Mouse (Mus musculus): Measurements from ENCODE around the gene Ring1. TPM values are rescaled to one million over a fixed set of nuclear protein-coding genes. Genes with fewer than 3 reads are reported as not detected.

Ring1 gene
- 3.7 TPM in 2 replicates for polyA plus RNA-seq (2021; fragmentation: Nextera tagmentation)
- long read RNA-seq, experiment 1, transcript Ring1-201 (7 exons, 2,034 nt), result major isoform, 5 of 5 reads
- long read RNA-seq, experiment 1, partial matches to known transcripts, result 0 of 5 reads
- long read RNA-seq, experiment 1, other reads (novel, unspliced or antisense), result 0 of 5 reads
- long read RNA-seq, experiment 2, transcript Ring1-201 (7 exons, 2,034 nt), result major isoform, 37 of 43 reads
- long read RNA-seq, experiment 2, partial matches to known transcripts, result 0 of 43 reads
- long read RNA-seq, experiment 2, other reads (novel, unspliced or antisense), result 6 of 43 reads

DNA sequence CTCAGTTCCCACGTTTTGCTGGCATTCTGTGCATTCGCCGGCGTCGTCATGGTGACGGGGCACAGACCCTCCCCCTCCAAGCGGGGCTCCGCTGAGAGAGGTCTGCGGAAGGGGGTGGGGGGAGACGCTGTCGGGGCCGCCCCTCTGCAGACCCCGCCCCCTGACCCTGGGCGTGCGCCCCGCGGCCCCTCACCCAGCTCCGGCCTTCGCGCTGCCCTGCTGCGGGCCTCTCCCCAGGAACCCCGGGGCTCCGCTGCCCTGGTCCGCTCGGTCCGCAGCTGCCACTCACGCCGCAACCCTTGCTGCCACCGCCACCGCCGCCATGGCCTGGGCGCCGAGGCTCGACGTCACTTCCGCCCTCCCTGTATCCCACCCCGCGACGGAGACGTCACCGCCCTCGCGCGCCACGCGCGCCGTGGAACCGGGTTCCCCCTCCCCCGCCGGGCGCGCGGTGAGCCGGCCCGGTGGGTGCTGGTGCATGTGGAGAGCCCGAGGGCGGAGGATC, at the start of gene Ring1:
Ring1 (minus strand) TSS at position 364 of the 505 bp plus-strand sequence.

DNA sequence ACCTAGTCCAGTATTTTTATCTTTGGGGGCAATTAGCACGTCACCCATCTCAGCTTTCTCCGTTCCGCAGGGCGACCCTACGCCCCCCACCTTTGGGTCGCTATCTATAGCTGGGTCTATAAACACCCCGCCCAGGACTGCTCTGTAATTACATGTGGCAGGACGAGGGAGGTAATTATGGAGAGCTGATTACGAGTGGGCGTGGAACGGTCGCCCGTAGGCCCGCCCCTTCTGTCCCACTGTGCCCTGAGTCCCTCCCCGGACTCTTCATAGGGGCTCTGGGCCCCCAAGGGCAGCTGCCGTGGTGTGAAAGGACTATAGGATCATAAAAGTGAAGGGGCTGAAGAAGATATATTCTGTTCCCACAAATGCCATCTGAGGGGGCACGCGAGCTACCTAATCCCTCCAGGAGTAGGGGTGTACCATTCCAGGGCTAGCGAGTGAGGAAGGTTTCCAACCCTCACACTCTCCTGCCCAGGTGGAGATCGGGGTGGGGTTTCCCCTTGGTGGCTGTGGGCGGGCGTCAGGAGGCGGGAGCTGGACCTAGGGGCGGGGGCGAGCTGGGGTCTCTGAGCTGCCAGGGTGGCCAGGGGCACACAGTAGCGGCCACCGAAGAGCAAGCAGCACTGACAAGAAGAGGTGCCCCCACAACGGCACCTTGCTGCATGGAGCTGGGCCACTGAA, 14.5 kb upstream of the Ring1 start, which contains the start of gene Col11a2:
Col11a2 (plus strand) TSS at position 560 of the 684 bp plus-strand sequence.

DNA sequence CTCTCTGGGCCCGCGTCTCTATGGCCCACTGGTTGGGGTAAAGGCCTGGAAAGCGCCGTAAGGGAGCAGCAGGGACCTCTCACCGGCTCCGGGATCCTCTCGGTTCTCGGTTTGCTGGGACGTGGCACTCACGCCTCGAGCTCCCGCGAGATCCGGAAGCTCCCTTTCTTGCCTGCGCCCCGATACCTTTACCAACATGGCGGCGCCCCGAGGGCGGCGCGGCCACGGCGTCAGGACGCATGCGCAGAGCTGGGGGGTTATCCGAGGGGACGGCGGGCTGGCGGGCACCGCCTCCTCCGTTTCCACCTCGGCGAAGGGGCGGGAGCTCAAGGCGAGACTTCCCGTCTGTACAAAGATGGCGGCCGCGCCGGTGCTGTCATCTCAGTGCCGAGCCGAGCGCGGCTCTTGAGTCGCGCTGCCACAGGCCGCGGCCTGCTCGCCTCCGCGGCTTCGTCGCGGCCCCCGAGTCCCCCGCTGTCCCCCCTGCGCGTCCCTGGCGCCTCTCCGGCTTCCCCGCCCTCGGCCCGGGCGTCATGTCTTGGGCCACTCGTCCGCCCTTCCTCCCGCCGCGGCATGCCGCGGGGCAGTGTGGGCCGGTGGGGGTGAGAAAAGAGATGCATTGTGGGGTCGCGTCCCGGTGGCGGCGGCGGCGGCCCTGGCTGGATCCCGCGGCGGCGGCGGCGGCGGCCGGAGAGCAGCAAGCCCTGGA, 7.1 kb upstream of the Ring1 start, which contains the start of the genes Slc39a7 and Rxrb:
Slc39a7 (minus strand) TSS at position 218 of the 709 bp plus-strand sequence.
Rxrb (plus strand) TSS at position 348 of the 709 bp plus-strand sequence.

DNA sequence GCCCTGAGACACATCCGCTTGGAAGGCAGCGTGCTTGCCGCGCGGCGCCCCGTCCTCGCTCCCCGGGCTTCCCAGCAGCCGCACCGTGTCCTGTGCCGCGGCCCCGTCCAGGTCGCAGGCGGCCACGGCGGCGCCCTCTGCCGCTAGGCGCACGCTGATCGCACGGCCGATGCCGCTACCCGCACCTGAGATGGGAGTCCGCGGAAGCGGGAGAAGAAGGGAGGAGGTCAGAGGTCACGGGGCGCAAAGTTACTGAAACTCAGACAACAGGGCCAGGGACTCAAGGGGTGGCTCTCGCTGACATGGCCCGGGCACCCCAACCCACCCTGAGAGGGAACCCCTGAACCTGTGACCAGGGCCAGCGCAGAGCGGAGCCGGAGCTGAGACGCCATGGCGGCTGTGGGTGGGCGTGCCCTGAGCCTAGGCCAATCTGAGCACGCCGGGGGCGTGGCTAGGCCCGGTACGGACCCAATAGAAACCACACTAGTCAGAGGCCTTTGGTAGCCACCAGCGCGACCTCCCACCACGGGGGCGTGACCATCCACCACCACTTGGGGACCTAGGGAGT, 3.3 kb upstream of the Ring1 start, which contains the start of gene H2-Ke6:
H2-Ke6 (minus strand) TSS at position 405 of the 568 bp plus-strand sequence.

DNA sequence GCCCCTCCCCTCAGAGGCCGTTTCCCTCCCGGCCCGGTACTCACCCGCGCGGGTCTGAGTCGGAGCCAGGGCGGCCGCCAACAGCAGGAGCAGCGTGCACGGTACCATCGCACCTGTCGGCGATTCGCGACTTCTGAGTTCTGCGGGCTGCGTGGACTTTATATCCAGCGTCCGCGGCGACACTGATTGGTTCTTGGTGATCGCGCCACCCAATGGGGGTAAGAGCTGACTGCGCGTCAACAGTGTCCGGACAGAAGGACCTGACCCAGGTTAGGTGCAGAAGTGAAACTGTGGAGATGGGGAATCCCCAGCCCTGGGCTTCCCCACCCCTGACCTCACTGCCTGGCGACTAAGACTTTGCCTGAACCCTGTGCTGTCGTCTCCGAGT, 24.3 kb downstream of the Ring1 start, which contains the start of gene H2-K1:
H2-K1 (minus strand) TSS at position 198 of the 388 bp plus-strand sequence.

Small RNA genes within 50 kb of the gene (microRNA-seq; reads per million reads assigned to microRNA genes)
- not detected for gene Mir219a-1
- not detected for gene Mir219c

Other genes starting within 250 kb of the Ring1 start
- 4.1 and 4.8 TPM in 2 replicates for gene Angptl4, start 242.8 kb downstream of the Ring1 start, polyA plus RNA-seq (2021; fragmentation: Nextera tagmentation)
- 18.6 and 21.5 TPM in 2 replicates for gene Kank3, start 214.2 kb downstream of the Ring1 start, polyA plus RNA-seq (2021; fragmentation: Nextera tagmentation)
- 3,625 and 3,721 TPM in 2 replicates for gene Rps28, start 200.1 kb downstream of the Ring1 start, polyA plus RNA-seq (2021; fragmentation: Nextera tagmentation)
- gene Ndufa7, start 200.1 kb downstream of the Ring1 start, polyA plus RNA-seq (2021; fragmentation: Nextera tagmentation), result 965 and 1,137 TPM in 2 replicates
- gene Cd320, start 181.6 kb downstream of the Ring1 start, polyA plus RNA-seq (2021; fragmentation: Nextera tagmentation), result 51.3 and 62.0 TPM in 2 replicates
- not detected in 2 replicates for gene Gm7029, start 150.8 kb downstream of the Ring1 start, polyA plus RNA-seq (2021; fragmentation: Nextera tagmentation)
- 0.51 TPM in 1 of 2 replicates, not detected in the other for gene Kifc1, start 134.0 kb downstream of the Ring1 start, polyA plus RNA-seq (2021; fragmentation: Nextera tagmentation)
- 0.60 and 0.75 TPM in 2 replicates for gene Platr17, start 119.5 kb downstream of the Ring1 start, polyA plus RNA-seq (2021; fragmentation: Nextera tagmentation)
- 18.8 and 19.0 TPM in 2 replicates for gene Daxx, start 115.3 kb downstream of the Ring1 start, polyA plus RNA-seq (2021; fragmentation: Nextera tagmentation)
- gene Tapbp, start 108.8 kb downstream of the Ring1 start, polyA plus RNA-seq (2021; fragmentation: Nextera tagmentation), result 28.3 and 30.0 TPM in 2 replicates
- 4.5 and 4.6 TPM in 2 replicates for gene Zbtb22, start 108.8 kb downstream of the Ring1 start, polyA plus RNA-seq (2021; fragmentation: Nextera tagmentation)
- 4.3 and 4.4 TPM in 2 replicates for gene Rgl2, start 95.1 kb downstream of the Ring1 start, polyA plus RNA-seq (2021; fragmentation: Nextera tagmentation)
- 105 and 106 TPM in 2 replicates for gene Pfdn6, start 84.3 kb downstream of the Ring1 start, polyA plus RNA-seq (2021; fragmentation: Nextera tagmentation)
- 5.0 and 6.5 TPM in 2 replicates for gene Wdr46, start 84.0 kb downstream of the Ring1 start, polyA plus RNA-seq (2021; fragmentation: Nextera tagmentation)
- gene B3galt4, start 73.2 kb downstream of the Ring1 start, polyA plus RNA-seq (2021; fragmentation: Nextera tagmentation), result 2.0 and 2.1 TPM in 2 replicates
- gene Vps52, start 68.9 kb downstream of the Ring1 start, polyA plus RNA-seq (2021; fragmentation: Nextera tagmentation), result 48.0 and 48.1 TPM in 2 replicates
- gene Rps18, start 68.7 kb downstream of the Ring1 start, polyA plus RNA-seq (2021; fragmentation: Nextera tagmentation), result 812 and 816 TPM in 2 replicates
- 37.2 and 44.8 TPM in 2 replicates for gene H2-K1, start 24.3 kb downstream of the Ring1 start, polyA plus RNA-seq (2021; fragmentation: Nextera tagmentation)
- 42.0 and 44.5 TPM in 2 replicates for gene H2-Ke6, start 3.4 kb upstream of the Ring1 start, polyA plus RNA-seq (2021; fragmentation: Nextera tagmentation)
- gene Slc39a7, start 7.0 kb upstream of the Ring1 start, polyA plus RNA-seq (2021; fragmentation: Nextera tagmentation), result 68.1 and 70.9 TPM in 2 replicates
- 10.4 and 11.9 TPM in 2 replicates for gene Rxrb, start 7.1 kb upstream of the Ring1 start, polyA plus RNA-seq (2021; fragmentation: Nextera tagmentation)
- gene Col11a2, start 14.8 kb upstream of the Ring1 start, polyA plus RNA-seq (2021; fragmentation: Nextera tagmentation), result 0.26 and 0.31 TPM in 2 replicates
- gene H2-Oa, start 67.7 kb upstream of the Ring1 start, polyA plus RNA-seq (2021; fragmentation: Nextera tagmentation), result 1.9 TPM in 2 replicates
- 41.6 and 44.5 TPM in 2 replicates for gene H2-DMa, start 94.9 kb upstream of the Ring1 start, polyA plus RNA-seq (2021; fragmentation: Nextera tagmentation)
- gene Brd2, start 98.0 kb upstream of the Ring1 start, polyA plus RNA-seq (2021; fragmentation: Nextera tagmentation), result 39.6 and 50.6 TPM in 2 replicates
- 0.23 and 0.52 TPM in 2 replicates for gene H2-DMb2, start 118.6 kb upstream of the Ring1 start, polyA plus RNA-seq (2021; fragmentation: Nextera tagmentation)
- 4.0 and 6.9 TPM in 2 replicates for gene H2-DMb1, start 128.4 kb upstream of the Ring1 start, polyA plus RNA-seq (2021; fragmentation: Nextera tagmentation)
- gene Tap1, start 162.9 kb upstream of the Ring1 start, polyA plus RNA-seq (2021; fragmentation: Nextera tagmentation), result 3.6 and 4.8 TPM in 2 replicates
- gene Psmb9, start 163.1 kb upstream of the Ring1 start, polyA plus RNA-seq (2021; fragmentation: Nextera tagmentation), result 7.6 and 9.3 TPM in 2 replicates
- gene Psmb8, start 173.0 kb upstream of the Ring1 start, polyA plus RNA-seq (2021; fragmentation: Nextera tagmentation), result 25.2 and 28.6 TPM in 2 replicates
- gene Tap2, start 178.8 kb upstream of the Ring1 start, polyA plus RNA-seq (2021; fragmentation: Nextera tagmentation), result 9.9 and 12.6 TPM in 2 replicates
- 0.60 and 0.68 TPM in 2 replicates for gene H2-Ob, start 214.2 kb upstream of the Ring1 start, polyA plus RNA-seq (2021; fragmentation: Nextera tagmentation)
- 7.6 and 18.3 TPM in 2 replicates for gene H2-Ab1, start 233.0 kb upstream of the Ring1 start, polyA plus RNA-seq (2021; fragmentation: Nextera tagmentation)